Mouse (Mus musculus): ENCODE data around the gene Capn13.

DNA sequence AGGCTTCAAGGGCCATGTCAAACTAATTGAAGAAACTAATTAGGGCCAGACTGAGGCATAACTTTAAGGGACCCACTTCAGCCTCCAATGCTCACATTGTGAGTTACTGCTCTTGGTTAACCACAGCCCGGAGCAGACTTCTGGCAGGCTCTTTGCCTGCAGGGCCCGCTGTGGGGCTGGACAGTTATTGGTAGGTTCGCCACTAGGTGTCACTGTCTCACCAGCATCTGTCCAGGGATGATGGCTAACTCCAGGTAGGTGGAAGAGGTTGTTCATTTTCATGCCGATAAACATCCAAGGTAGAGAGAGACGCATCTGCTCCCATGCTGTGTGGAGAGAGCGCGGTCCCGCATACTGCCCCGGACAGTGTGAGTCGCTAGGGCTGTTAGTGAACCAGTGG lies 98.6 kb downstream of the Capn13 start:
- TF ChIP-seq CTCF (IDR thresholded peaks at IDR 0.05 in 2 of 3, conservative IDR thresholded peaks at IDR 0.05 in 1 of 3; ENCODE audit: control insufficient read depth in 1 of 3, insufficient read depth in 1 of 3, low read depth in 2 of 3, low read length in 3 of 3, poor library complexity in 1 of 3, severe bottlenecking in 1 of 3) (peak in 2 of 3 experiments; percentile 91 to 96; a peak in 5 of 6 replicates), CHD2 (IDR thresholded peaks at IDR 0.05; ENCODE audit: low read length) (no peak), EP300 (IDR thresholded peaks at IDR 0.05; ENCODE audit: low read depth in 1 of 2, low read length in 2 of 2) (0 out of 4 replicates have a peak, but pooled peaks of 1 of the 2 experiments have one; percentile 9), POLR2AphosphoS5 (IDR thresholded peaks at IDR 0.05; ENCODE audit: borderline replicate concordance, low read depth, low read length) (no peak), GATA1 (IDR thresholded peaks at IDR 0.05; ENCODE audit: low read depth, low read length) (no peak), GABPA (IDR thresholded peaks at IDR 0.05; ENCODE audit: low read depth, low read length) (no peak)

Measured in MEL (cell line).